In genomic region chr2:31418571-31418970, GRCm38 (mm10) we compare ENCODE assay signal across 12 mouse cellular contexts. TPM values are rescaled to one million over a fixed set of nuclear protein-coding genes. Genes with fewer than 3 reads are reported as not detected.
DNase-seq lines count a peak whose midpoint lies in the region; ATAC-seq and TF ChIP-seq lines count a peak whose summit lies in the region.
"Had no signal": no experiment of that assay in that cellular context is flagged by ENCODE, and none has a peak within 500 bp of the region (broad histone marks: within the 10 kb centered on the region; RNA-seq: fewer than 3 reads in every experiment).

No protein-coding gene starts in this region.

- ATAC-seq in intestine, embryonic 15.5 days = peak; percentile 54; the same call in 1 of the 2 replicates
- ATAC-seq in intestine, postnatal 0 days = no peak
- peak; percentile 73 for ATAC-seq in hindbrain, embryonic 12.5 days (ENCODE audit: low FRiP score)

- no peak for TF ChIP-seq CTCF in intestine, postnatal 0 days (IDR thresholded peaks at IDR 0.05; ENCODE audit: low read depth)

- H3K4me1 ChIP-seq in intestine, embryonic 15.5 days (replicated peaks) = no peaks in the 10 kb centered on the region
- H3K4me1 ChIP-seq in intestine, postnatal 0 days (replicated peaks; ENCODE audit: control insufficient read depth, insufficient read depth, low read length) = no peaks in the 10 kb centered on the region
- H3K4me1 ChIP-seq in hindbrain, embryonic 12.5 days = peaks cover 8% of the 10 kb centered on the region

- no peak overlapping the region for H3K9ac ChIP-seq in intestine, embryonic 15.5 days
- H3K9ac ChIP-seq in intestine, postnatal 0 days (ENCODE audit: low read depth, low read length) = no peak overlapping the region
- no peak overlapping the region for H3K9ac ChIP-seq in hindbrain, embryonic 12.5 days

- peak; percentile 60 for DNase-seq in embryo, embryonic 10.5 days (ENCODE audit: low spot score)
- DNase-seq in neural tube, embryonic 10.5 days (ENCODE audit: extremely low spot score, low spot score) = peak; percentile 27
- no peak for DNase-seq in cerebellum, adult 9-10 months
- no peak for DNase-seq in right cerebral cortex, postnatal 36 days (ENCODE audit: low spot score in 2 of 2)
- DNase-seq in spleen, postnatal 4 days (ENCODE audit: low spot score in 2 of 2) = no peak
- DNase-seq: heart, adult 18-20 months; kidney, adult 2 months; lung, adult 18-20 months; spleen, adult 18-20 months had no signal

- H3K4me2 ChIP-seq in intestine, embryonic 15.5 days (replicated peaks) = no peak overlapping the region
- H3K4me2 ChIP-seq in intestine, postnatal 0 days (replicated peaks; ENCODE audit: low read depth) = no peak overlapping the region
- no peak overlapping the region for H3K4me2 ChIP-seq in hindbrain, embryonic 12.5 days (replicated peaks)

- H3K4me3 ChIP-seq in intestine, embryonic 15.5 days (replicated peaks) = no peak overlapping the region
- H3K4me3 ChIP-seq in intestine, postnatal 0 days (ENCODE audit: low read depth, low read length) = no peak overlapping the region
- no peak overlapping the region for H3K4me3 ChIP-seq in hindbrain, embryonic 12.5 days

- H3K36me3 ChIP-seq in intestine, embryonic 15.5 days = no peaks in the 10 kb centered on the region
- no peaks in the 10 kb centered on the region for H3K36me3 ChIP-seq in intestine, postnatal 0 days (ENCODE audit: control insufficient read depth, insufficient read depth)
- H3K36me3 ChIP-seq in hindbrain, embryonic 12.5 days = no peaks in the 10 kb centered on the region

- no peaks in the 10 kb centered on the region for H3K27me3 ChIP-seq in intestine, embryonic 15.5 days (replicated peaks)
- H3K27me3 ChIP-seq in intestine, postnatal 0 days (replicated peaks; ENCODE audit: control insufficient read depth, insufficient read depth, low read length) = no peaks in the 10 kb centered on the region
- H3K27me3 ChIP-seq in hindbrain, embryonic 12.5 days = peaks cover 5% of the 10 kb centered on the region; the same call in 1 of the 2 replicates

- H3K27ac ChIP-seq in intestine, embryonic 15.5 days = no peak overlapping the region
- no peak overlapping the region for H3K27ac ChIP-seq in intestine, postnatal 0 days (ENCODE audit: low read depth, low read length)
- no peak overlapping the region for H3K27ac ChIP-seq in hindbrain, embryonic 12.5 days

- no peaks in the 10 kb centered on the region for H3K9me3 ChIP-seq in intestine, embryonic 15.5 days
- H3K9me3 ChIP-seq in intestine, postnatal 0 days (ENCODE audit: control insufficient read depth) = no peaks in the 10 kb centered on the region
- H3K9me3 ChIP-seq in hindbrain, embryonic 12.5 days (replicated peaks) = no peaks in the 10 kb centered on the region

- 23% methylated on average over 8 of the region's 8 CpGs for WGBS in intestine, embryonic 15.5 days
- WGBS in intestine, postnatal 0 days = 38% methylated on average over 8 of the region's 8 CpGs
- WGBS in hindbrain, embryonic 12.5 days = 15% methylated on average over 8 of the region's 8 CpGs

RNA-seq across cellular contexts. Expression of gene Ass1, which starts 51.4 kb away (rescaled TPM):
- polyA plus RNA-seq in intestine, embryonic 15.5 days (2015; fragmentation: Nextera tagmentation; extraction: Ambion mirVana) = 176 and 244 TPM in 2 replicates
- polyA plus RNA-seq in intestine, postnatal 0 days (2015; fragmentation: Nextera tagmentation; extraction: Ambion mirVana) = 492 and 545 TPM in 2 replicates
- 7.2 and 7.7 TPM in 2 replicates for polyA plus RNA-seq in hindbrain, embryonic 12.5 days (2016; fragmentation: Nextera tagmentation; extraction: Ambion mirVana)

Comparison
In these comparisons a context has a peak if more than half of its experiments do, and no peak if none do; other contexts are left out.
1. DNase-seq: peak in embryo, embryonic 10.5 days (single experiment) and neural tube, embryonic 10.5 days (single experiment); none in cerebellum, adult 9-10 months (single experiment), right cerebral cortex, postnatal 36 days (0 of 2) and spleen, postnatal 4 days (0 of 2).
2. RNA of gene Ass1, which starts 51.4 kb away (polyA plus RNA-seq): 492 to 545 TPM in intestine, postnatal 0 days and 176 to 244 TPM in intestine, embryonic 15.5 days; 7.2 to 7.7 TPM in hindbrain, embryonic 12.5 days; every median in the first group is over 10 times any median in the second.